9 mouse cellular contexts compared by ENCODE assay signal in the genomic region with DNA sequence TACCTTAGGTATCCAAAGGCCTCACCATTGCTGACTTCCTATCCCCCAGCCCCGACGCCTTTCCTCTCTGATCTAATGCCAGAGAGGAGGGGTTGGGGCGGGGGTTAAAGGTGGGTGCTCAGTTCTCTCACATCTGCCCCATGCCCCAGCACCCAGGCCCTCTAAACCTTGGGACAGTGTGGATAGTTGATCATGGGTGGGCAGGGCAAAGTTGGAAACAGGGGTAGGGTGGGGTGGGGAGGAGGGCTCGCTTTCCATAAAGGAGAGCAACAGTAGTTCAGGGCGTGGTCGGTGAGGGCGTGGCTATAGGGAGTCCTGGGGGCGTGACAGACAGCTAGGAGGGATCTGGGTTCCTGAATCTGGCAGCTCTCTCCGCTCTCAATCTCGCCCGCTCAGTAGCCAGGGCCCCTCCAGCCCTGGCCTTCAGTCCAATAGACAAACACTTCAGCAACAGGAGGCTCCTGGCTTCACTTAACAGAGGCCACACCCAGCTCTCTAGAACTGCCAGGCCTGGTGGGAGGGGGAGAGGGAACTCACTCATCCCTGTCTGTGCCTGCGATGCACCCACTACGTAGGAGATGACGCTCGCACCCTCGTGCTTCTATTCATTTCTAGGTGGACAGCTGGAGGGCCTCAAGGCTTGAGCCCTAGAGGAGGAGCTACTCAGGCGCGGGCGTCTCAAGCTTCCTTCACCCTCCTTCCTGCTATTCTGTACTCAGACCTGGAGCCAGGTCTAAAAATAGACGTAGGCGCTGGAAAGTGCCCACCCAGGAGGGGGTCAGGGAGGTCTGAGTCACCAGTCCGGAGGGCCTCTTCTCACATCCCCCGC. TPM values are rescaled to one million over a fixed set of nuclear protein-coding genes. Genes with fewer than 3 reads are reported as not detected.
DNase-seq lines count a peak whose midpoint lies in the region; ATAC-seq and TF ChIP-seq lines count a peak whose summit lies in the region.
"Had no signal": no experiment of that assay in that cellular context is flagged by ENCODE, and none has a peak within 500 bp of the region (broad histone marks: within the 10 kb centered on the region; RNA-seq: fewer than 3 reads in every experiment).

No protein-coding gene starts in this region.

- H3K9ac ChIP-seq in CH12.LX (ENCODE audit: insufficient read depth, low read depth): no peak overlapping the region
- no peak overlapping the region for H3K9ac ChIP-seq in forebrain, embryonic 13.5 days
- H3K9ac ChIP-seq in stomach, postnatal 0 days (ENCODE audit: low read length): peak overlapping the region; percentile 43

- intact Hi-C loops in heart, postnatal 10 days (cut with DNase I): loop anchor here (1.0 to 2.0 kb wide), 2 partner anchors 51 to 152 kb away; no protein-coding TSS in a partner anchor

- no peak overlapping the region for H3K4me3 ChIP-seq in CH12.LX (replicated peaks in 1 of 3; ENCODE audit: low read depth in 2 of 3, low read length in 2 of 3, poor library complexity in 1 of 3)
- H3K4me3 ChIP-seq in forebrain, embryonic 13.5 days: no peak overlapping the region
- H3K4me3 ChIP-seq in stomach, postnatal 0 days (ENCODE audit: low read depth, low read length): no peak overlapping the region

- H3K36me3 ChIP-seq in CH12.LX (replicated peaks in 1 of 2; ENCODE audit: control insufficient read depth in 1 of 2, insufficient read depth in 1 of 2, low read length in 1 of 2): no peaks in the 10 kb centered on the region
- no peaks in the 10 kb centered on the region for H3K36me3 ChIP-seq in forebrain, embryonic 13.5 days (ENCODE audit: poor library complexity, severe bottlenecking)
- no peaks in the 10 kb centered on the region for H3K36me3 ChIP-seq in stomach, postnatal 0 days (ENCODE audit: control insufficient read depth, insufficient read depth, low read length)

- WGBS in forebrain, embryonic 13.5 days: 14% methylated on average over 23 of the region's 23 CpGs
- WGBS in stomach, postnatal 0 days: 3% methylated on average over 23 of the region's 23 CpGs

- no peaks in the 10 kb centered on the region for H3K79me2 ChIP-seq in CH12.LX (replicated peaks; ENCODE audit: control insufficient read depth, extremely low read depth, insufficient read depth, poor library complexity, severe bottlenecking)

- no peak for TF ChIP-seq RAD21 in CH12.LX (IDR thresholded peaks at IDR 0.05; ENCODE audit: low read depth, low read length)

- H3K4me1 ChIP-seq in CH12.LX (ENCODE audit: control insufficient read depth in 1 of 2, insufficient read depth in 2 of 2): peaks cover 9 to 10% of the 10 kb centered on the region in 2 experiments; a peak in 2 of 4 replicates
- peaks cover 29% of the 10 kb centered on the region for H3K4me1 ChIP-seq in forebrain, embryonic 13.5 days
- peaks cover 3% of the 10 kb centered on the region; the same call in 1 of the 2 replicates for H3K4me1 ChIP-seq in stomach, postnatal 0 days (replicated peaks; ENCODE audit: control insufficient read depth, insufficient read depth)

- peak overlapping the region; percentile 18 for H3K4me2 ChIP-seq in CH12.LX (ENCODE audit: insufficient read depth, low read depth, poor library complexity, severe bottlenecking)
- H3K4me2 ChIP-seq in forebrain, embryonic 13.5 days: no peak overlapping the region
- peak overlapping the region; percentile 37 for H3K4me2 ChIP-seq in stomach, postnatal 0 days (replicated peaks; ENCODE audit: low read depth)

- no peak for TF ChIP-seq POLR2A in CH12.LX (IDR thresholded peaks at IDR 0.05; ENCODE audit: low read depth, low read length)

- in situ Hi-C loops in CH12.LX (cut with MboI; ENCODE audit: low pct_ligation_motif_present, low pct_unique_long_range_greater_than_20kb, low sequenced_read_pairs): no loop called here

- H3K27ac ChIP-seq in CH12.LX (ENCODE audit: insufficient read depth, low read depth): no peak overlapping the region
- no peak overlapping the region for H3K27ac ChIP-seq in forebrain, embryonic 13.5 days
- H3K27ac ChIP-seq in stomach, postnatal 0 days (replicated peaks): peak overlapping the region; percentile 90
- H3K27ac ChIP-seq: macrophage had no signal

- no peak for TF ChIP-seq EP300 in CH12.LX (IDR thresholded peaks at IDR 0.05; ENCODE audit: low read length)
- TF ChIP-seq EP300 in stomach, postnatal 0 days (optimal IDR thresholded peaks at IDR 0.05): no peak

- H3K9me3 ChIP-seq in CH12.LX (replicated peaks; ENCODE audit: low read length): peaks cover 2% of the 10 kb centered on the region
- H3K9me3 ChIP-seq in forebrain, embryonic 13.5 days (replicated peaks): no peaks in the 10 kb centered on the region
- no peaks in the 10 kb centered on the region for H3K9me3 ChIP-seq in stomach, postnatal 0 days (ENCODE audit: control insufficient read depth, low read length)

- dilution Hi-C loops in CH12.LX (cut with MboI; ENCODE audit: extremely low pct_ligation_motif_present, extremely low pct_unique_long_range_greater_than_20kb, low sequenced_read_pairs): no loop called here

- peaks cover 89% of the 10 kb centered on the region for H3K27me3 ChIP-seq in CH12.LX (replicated peaks)
- H3K27me3 ChIP-seq in forebrain, embryonic 13.5 days: peaks cover 32% of the 10 kb centered on the region
- no peaks in the 10 kb centered on the region for H3K27me3 ChIP-seq in stomach, postnatal 0 days (ENCODE audit: control insufficient read depth, insufficient read depth, low read length)

- TF ChIP-seq CTCF in CH12.LX (conservative IDR thresholded peaks at IDR 0.05 in 1 of 2, IDR thresholded peaks at IDR 0.05 in 1 of 2; ENCODE audit: low read depth in 2 of 2, low read length in 2 of 2): no peak
- peak; percentile 5; the same call in 1 of the 2 replicates for TF ChIP-seq CTCF in stomach, postnatal 0 days (IDR thresholded peaks at IDR 0.05; ENCODE audit: low read depth)

- DNase-seq in CH12.LX (ENCODE audit: extremely low read depth): no peak
- DNase-seq in adrenal gland, postnatal 25 days: peak; percentile 24
- peak; percentile 81 to 84 for DNase-seq in heart, postnatal 10 days
- peak; percentile 55 to 70 for DNase-seq in kidney, postnatal 36 days
- peak; percentile 75 for DNase-seq in stomach, postnatal 0 days (ENCODE audit: low spot score)
- no peak for DNase-seq in thymus, postnatal 14 days

- peak; percentile 22; the same call in 1 of the 2 replicates for ATAC-seq in forebrain, embryonic 13.5 days
- peak; percentile 37; the same call in 1 of the 2 replicates for ATAC-seq in megakaryocyte progenitor cell, adult 5-6 weeks (replicated peaks; ENCODE audit: poor library complexity)
- peak; percentile 95 for ATAC-seq in stomach, postnatal 0 days (ENCODE audit: low FRiP score, low TSS enrichment)

TF ChIP-seq in CH12.LX, 34 proteins besides CTCF, POLR2A, EP300 and RAD21:
- TF ChIP-seq JUN (IDR thresholded peaks at IDR 0.05; ENCODE audit: insufficient read depth, low read depth, low read length) (no peak), RCOR1 (conservative IDR thresholded peaks at IDR 0.05; ENCODE audit: low read depth, low read length) (no peak), UBTF (IDR thresholded peaks at IDR 0.05; ENCODE audit: low read depth, low read length) (no peak)

RNA-seq across cellular contexts. Expression of gene Col16a1, which starts 10.9 kb away (rescaled TPM):
- total RNA-seq in CH12.LX (2012; rRNA removed) (0.13 TPM in 1 of 2 replicates, not detected in the other), CH12.LX (2014; rRNA removed) (not detected in 2 replicates)
- polyA plus RNA-seq in CH12.LX (2012; ENCODE audit: insufficient read length, low read depth): not detected in 2 replicates
- 14.1 and 14.8 TPM in 2 replicates for total RNA-seq in adrenal gland, postnatal 25 days (2021)
- 2.5 and 2.9 TPM in 2 replicates for polyA plus RNA-seq in forebrain, embryonic 13.5 days (2015; fragmentation: Nextera tagmentation; extraction: Ambion mirVana)
- total RNA-seq in heart, postnatal 10 days (2021): 10 to 100 TPM; 24.6 to 25.4 TPM
- total RNA-seq in megakaryocyte progenitor cell, adult 5-6 weeks (2015): 0.24 and 1.1 TPM in 2 replicates
- total RNA-seq in megakaryocyte progenitor cell, adult 5-6 weeks (2017): 0.17 and 0.84 TPM in 2 replicates
- 47.7 and 51.6 TPM in 2 replicates for polyA plus RNA-seq in stomach, postnatal 0 days (2015; fragmentation: Nextera tagmentation; extraction: Ambion mirVana)
- polyA plus RNA-seq: macrophage had no signal

RNA-seq across cellular contexts. Expression of gene Adgrb2, which starts 52.1 kb away (rescaled TPM):
- 0.04 and 0.08 TPM in 2 replicates for total RNA-seq in CH12.LX (2012; rRNA removed)
- not detected in 2 replicates for total RNA-seq in CH12.LX (2014; rRNA removed)
- polyA plus RNA-seq in CH12.LX (2012; ENCODE audit: insufficient read length, low read depth): not detected in 2 replicates
- 22.7 and 29.8 TPM in 2 replicates for total RNA-seq in adrenal gland, postnatal 25 days (2021)
- polyA plus RNA-seq in forebrain, embryonic 13.5 days (2015; fragmentation: Nextera tagmentation; extraction: Ambion mirVana): 6.4 and 8.3 TPM in 2 replicates
- 1 to 10 TPM; 3.2 to 3.4 TPM for total RNA-seq in heart, postnatal 10 days (2021)
- total RNA-seq in megakaryocyte progenitor cell, adult 5-6 weeks (2015): not detected in 2 replicates
- total RNA-seq in megakaryocyte progenitor cell, adult 5-6 weeks (2017): 0.41 TPM in 1 of 2 replicates, not detected in the other
- 0.49 and 0.83 TPM in 2 replicates for polyA plus RNA-seq in stomach, postnatal 0 days (2015; fragmentation: Nextera tagmentation; extraction: Ambion mirVana)
- polyA plus RNA-seq: macrophage had no signal

Comparison
In these comparisons a context has a peak if more than half of its experiments do, and no peak if none do; other contexts are left out.
1. DNase-seq: peak in adrenal gland, postnatal 25 days (single experiment), heart, postnatal 10 days (2 of 2), kidney, postnatal 36 days (2 of 2) and stomach, postnatal 0 days (single experiment); none in CH12.LX (single experiment) and thymus, postnatal 14 days (single experiment).
2. ATAC-seq: peak in every context shown above with its lines; median percentile 95 in stomach, postnatal 0 days; 37 in megakaryocyte progenitor cell, adult 5-6 weeks; 22 in forebrain, embryonic 13.5 days.